Mouse (Mus musculus) adipose tissue, adult 10 weeks (tissue): Measurements from ENCODE around the gene Nptx2. TPM values are rescaled to one million over a fixed set of nuclear protein-coding genes. Genes with fewer than 3 reads are reported as not detected.

Experiments
- polyA plus RNA-seq: library from polyadenylated mRNA; stranded (reverse); fragments of 350-450 nt; fragmentation: Illumina TruSeq; extraction: RNeasy Lipid Tissue Mini Kit (QIAGEN cat#74804); gene quantifications from one replicate; pipeline ENCODE4 v1.2.3, GENCODE M21; 2014; ENCODE audit warnings: low read depth, low replicate concordance

Gene Nptx2
- polyA plus RNA-seq = 6.0 TPM

GRCm38 (mm10) chr5:144545653-144546422 is at the start of gene Nptx2:
Nptx2 (plus strand) TSS chr5:144545902.

Other genes starting within 250 kb of the Nptx2 start
- 10.2 TPM for gene Baiap2l1, start 187.8 kb upstream of the Nptx2 start, polyA plus RNA-seq
- gene Tmem130, start 215.9 kb downstream of the Nptx2 start, polyA plus RNA-seq = 0.25 TPM
- gene Trrap, start 221.8 kb downstream of the Nptx2 start, polyA plus RNA-seq = 65.5 TPM